Mouse (Mus musculus): ENCODE measurements around the gene Atp1a4.

DNA sequence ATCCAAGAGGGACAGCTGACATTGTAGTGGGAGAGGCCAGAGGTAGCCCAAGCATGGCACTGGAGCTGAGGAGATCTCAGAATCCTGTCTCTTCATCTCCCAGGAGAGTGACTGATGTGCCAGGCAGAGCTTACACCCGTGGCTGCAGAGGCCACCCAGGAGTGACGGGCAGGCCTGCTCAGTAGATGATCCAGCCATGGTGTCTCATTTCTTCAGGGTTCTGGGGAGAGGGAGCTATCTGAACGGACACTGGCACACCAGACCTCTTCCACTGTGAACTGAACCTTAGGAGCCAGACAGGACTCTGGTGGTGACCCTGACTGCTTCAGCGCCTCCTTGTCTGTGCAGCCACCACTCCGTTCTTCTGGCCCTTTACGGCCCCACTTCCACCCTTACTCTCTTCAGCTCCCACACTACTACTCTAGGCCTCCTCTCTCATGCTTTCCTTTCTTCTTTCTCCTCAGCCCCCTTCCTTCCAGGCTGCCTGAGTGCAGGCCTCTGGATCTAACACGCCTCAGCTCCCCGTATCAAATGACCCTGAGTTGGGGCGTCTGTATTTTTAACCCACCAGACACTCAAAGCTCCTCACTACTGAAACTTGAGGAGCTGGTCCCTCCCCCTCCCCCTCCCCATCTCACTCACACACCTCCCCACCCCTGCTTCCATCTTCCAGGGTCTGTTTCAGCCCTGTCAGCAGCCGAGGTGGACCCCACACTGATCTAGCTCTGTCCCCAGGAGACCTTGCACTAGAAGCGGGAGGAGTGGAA lies 36.7 kb downstream of the Atp1a4 start:
- TF ChIP-seq CTCF (IDR thresholded peaks at IDR 0.05; ENCODE audit: control insufficient read depth, insufficient read depth, insufficient read length), result no peak
- TF ChIP-seq MYOG (IDR thresholded peaks at IDR 0.05; ENCODE audit: control insufficient read depth, extremely low read depth, insufficient read length), result no peak
- no peak for TF ChIP-seq MYOD1 (IDR thresholded peaks at IDR 0.05; ENCODE audit: control insufficient read depth, insufficient read length, low read depth)
- TF ChIP-seq USF1 (IDR thresholded peaks at IDR 0.05; ENCODE audit: low read depth), result no peak
- TF ChIP-seq CEBPB (IDR thresholded peaks at IDR 0.05; ENCODE audit: low read depth), result no peak
- no peak for TF ChIP-seq MAX (IDR thresholded peaks at IDR 0.05)
- TF ChIP-seq FOSL1 (IDR thresholded peaks at IDR 0.05; ENCODE audit: insufficient read depth, low read length, poor library complexity, severe bottlenecking), result no peak

Data from C2C12 (cell line).